Mouse (Mus musculus) gonadal fat pad, adult 2 months (tissue): ENCODE data around the gene Sult2b1. TPM values are rescaled to one million over a fixed set of nuclear protein-coding genes. Genes with fewer than 3 reads are reported as not detected.

Source experiments
- DNase-seq: peaks from one replicate; pipeline ENCODE4 v3.0.0-alpha.2; 2012; ENCODE audit warnings: low read depth
- polyA plus RNA-seq: library from polyadenylated mRNA; depleted of rRNA; stranded (reverse); fragments of >200 nt; gene quantifications from 2 replicates; pipeline ENCODE4 v1.2.3, GENCODE M21; 2012

Sult2b1 gene
- polyA plus RNA-seq, 1 experiment = 22.6 TPM

- DNase-seq = no peak
Measured at GRCm38 (mm10) chr7:45800546-45801204, 16.2 kb upstream of the Sult2b1 start.

GRCm38 (mm10) chr7:45800001-45800400 is 15.5 kb upstream of the Sult2b1 start:
- DNase-seq = no peak

- DNase-seq = no peak
Measured at GRCm38 (mm10) chr7:45798931-45799330, 14.5 kb upstream of the Sult2b1 start.

DNA sequence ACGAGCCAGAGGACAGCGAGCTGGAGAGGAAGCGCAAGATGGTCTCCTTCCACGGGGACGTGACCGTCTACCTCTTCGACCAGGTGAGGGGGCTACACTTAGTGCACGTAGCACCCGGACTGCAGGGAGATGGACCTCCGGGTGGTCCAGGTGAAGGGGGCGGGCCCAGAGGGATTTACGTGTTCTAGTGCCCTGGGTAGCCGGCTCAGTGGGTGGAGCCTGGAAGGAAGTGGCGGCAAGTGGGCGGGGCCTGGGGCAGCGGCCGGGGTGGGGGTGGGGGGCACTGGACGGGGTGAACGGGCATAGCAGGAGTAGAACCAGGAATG is 14.0 kb upstream of the Sult2b1 start:
- no peak for DNase-seq

GRCm38 (mm10) chr7:45797661-45798510 is 13.4 kb upstream of the Sult2b1 start:
- DNase-seq = no peak

GRCm38 (mm10) chr7:45796950-45797349 is 12.5 kb upstream of the Sult2b1 start:
- DNase-seq = no peak

GRCm38 (mm10) chr7:45794971-45795370 is 10.5 kb upstream of the Sult2b1 start:
- no peak for DNase-seq

GRCm38 (mm10) chr7:45793969-45794585 is 9.6 kb upstream of the Sult2b1 start:
- DNase-seq = no peak

GRCm38 (mm10) chr7:45793240-45793639 is 8.8 kb upstream of the Sult2b1 start:
- no peak for DNase-seq

DNA sequence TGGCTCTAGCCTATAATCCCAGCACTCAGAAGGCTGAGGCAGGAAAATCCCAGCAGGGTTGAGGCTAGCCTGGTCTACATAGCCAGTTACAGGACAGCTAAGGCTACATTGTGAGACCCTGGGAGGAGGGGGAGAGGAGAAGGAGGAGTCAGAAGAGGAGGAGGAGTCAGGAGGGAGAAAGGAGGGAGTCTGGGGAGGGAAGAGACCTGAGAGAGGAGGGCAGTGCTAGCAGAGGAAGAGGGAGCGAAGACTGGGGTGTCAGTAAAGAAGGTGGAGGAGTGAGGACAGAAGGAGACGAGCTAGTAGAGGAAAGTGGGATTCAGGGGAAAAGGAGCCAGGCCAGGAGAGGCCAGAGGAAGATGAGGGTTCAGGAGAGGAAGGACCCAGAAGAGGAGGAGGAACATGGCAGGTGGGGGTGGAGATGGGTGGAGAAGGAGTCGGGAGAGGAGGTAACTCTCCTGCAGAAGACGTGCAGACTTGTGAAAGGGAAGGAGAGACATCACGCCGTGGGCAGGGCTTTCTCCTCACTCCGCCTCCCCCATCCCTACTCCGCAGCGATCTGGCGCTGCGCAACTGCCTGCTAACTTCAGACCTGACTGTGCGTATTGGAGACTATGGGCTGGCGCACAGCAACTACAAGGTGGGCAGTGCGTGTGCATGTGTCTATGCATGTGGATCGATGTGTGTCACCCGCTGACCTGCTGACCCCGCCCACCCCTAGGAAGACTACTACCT is 7.5 kb upstream of the Sult2b1 start:
- no peak for DNase-seq

DNA sequence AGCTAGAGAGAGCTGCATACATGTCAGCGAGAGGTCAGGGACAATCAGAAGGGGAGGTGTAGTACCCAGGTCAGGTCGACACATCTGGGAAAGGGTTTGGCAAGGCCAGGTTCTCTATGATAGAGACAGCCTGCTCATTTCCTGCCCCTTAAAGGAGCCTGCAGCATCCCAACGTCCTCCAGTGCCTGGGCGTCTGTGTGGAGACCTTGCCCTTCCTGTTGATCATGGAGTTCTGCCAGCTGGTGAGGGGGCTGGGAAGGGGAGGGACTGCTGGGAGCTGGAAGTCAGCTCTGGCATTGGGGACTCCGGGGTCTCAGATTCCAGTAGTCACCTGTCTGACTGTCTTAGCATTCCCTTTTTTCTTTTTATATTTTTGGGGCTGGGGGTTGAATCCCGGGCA is 6.3 kb upstream of the Sult2b1 start:
- DNase-seq = no peak

DNA sequence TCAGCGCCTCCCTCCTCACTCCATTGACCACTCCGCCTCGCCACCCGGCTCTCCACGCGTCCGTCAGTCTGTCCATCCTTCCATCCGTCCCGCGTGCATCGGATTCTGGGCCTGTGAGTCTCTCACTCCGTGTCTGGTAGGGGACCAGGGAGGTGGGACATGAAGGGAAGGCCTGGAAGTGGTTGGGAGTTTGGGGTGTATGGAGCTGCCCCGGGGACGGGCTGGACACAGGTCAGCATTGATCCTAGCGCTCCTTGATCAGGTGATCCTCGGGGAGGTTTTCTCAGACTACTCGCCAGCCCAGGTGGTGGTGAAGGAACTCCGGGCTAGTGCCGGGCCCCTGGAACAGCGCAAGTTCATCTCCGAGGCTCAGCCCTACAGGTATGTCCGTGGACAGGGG is 3.2 kb upstream of the Sult2b1 start:
- no peak for DNase-seq

- no peak for DNase-seq
Measured at GRCm38 (mm10) chr7:45786661-45787413, 2.4 kb upstream of the Sult2b1 start.

- DNase-seq = no peak
Measured at GRCm38 (mm10) chr7:45786136-45786578, 1.7 kb upstream of the Sult2b1 start.

GRCm38 (mm10) chr7:45785388-45786135 is 1.1 kb upstream of the Sult2b1 start:
- no peak for DNase-seq

DNA sequence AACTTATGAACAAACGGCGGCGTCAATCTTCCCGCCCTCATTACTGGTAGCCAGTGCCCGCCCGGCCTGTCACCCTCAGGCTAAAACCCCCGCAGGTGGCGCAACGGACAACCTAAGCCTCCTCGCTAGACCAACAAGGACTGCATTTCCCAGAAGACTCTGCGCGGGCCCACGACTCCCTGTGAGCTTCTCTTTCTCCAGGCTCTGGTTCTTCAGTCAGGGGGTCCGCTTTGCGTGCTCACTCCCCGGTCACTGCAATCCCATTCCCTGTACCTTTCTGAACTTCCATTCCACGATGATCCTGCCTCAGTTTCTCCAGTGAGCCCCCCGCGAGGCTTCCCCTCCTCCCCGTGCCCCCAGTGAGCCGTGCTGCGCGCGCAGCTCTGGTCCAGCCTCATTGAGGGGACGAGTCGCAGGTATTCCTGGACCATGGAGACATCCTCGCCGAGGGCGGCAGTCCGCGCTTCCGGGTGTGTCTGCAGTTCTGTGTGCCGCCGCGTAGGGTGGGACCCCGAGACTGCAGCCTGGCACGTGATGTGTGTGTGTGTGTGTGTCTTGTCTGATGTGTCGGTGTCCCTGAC is 868 bp downstream of the Sult2b1 start, which contains the start of gene Lmtk3:
Gene Lmtk3 (plus strand): TSS at position 228 of the 581 bp plus-strand sequence.
- no peak for DNase-seq

DNA sequence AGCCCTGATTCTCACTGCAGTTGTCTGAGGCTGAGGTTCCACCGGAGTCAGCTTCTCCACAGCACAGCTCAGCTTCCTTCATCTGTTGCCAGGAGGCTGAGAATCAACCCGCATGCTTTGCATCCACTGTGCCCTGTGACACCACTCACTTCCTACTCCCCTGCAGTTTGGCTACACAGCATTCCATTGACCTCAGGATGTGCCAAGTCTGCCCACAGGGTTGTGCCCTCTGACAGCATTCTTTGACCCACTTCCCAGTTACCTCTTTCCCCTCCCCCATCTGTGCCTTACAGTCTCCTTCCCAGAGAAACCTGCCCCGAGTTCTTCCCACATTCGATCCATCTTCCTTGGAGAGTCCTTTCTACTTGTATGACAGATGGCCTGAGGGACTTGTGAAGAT is 2.2 kb downstream of the Sult2b1 start:
- DNase-seq = no peak

DNA sequence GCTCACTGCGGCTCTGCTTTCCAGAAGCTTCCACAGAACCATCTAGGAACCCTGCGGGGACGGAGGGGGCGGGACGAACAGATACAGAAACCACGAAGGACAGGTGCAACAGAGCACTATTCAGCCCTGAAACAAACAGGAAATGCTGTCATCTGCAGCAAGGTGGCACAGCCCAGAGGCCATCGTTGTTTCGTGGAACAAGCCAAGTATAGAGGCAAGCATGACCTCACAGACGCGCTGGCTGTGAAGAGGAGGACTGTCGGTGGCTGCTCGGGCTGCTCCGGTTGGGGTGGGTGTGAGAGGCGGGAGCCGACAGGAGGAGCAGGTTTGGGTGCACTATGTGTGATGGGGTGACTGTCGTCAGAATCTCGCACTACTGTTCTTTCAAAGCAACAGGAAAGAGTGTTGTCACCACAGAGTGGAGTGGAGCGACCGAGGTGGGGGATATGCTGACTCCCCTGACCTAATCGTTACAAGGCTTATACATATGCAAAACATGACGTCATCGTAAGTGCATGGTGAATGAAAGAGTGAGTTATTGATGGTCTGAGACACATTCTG is 5.3 kb downstream of the Sult2b1 start:
- DNase-seq = no peak

GRCm38 (mm10) chr7:45775237-45775636 is 9.2 kb downstream of the Sult2b1 start:
- DNase-seq = no peak

GRCm38 (mm10) chr7:45771101-45771500 is 13.4 kb downstream of the Sult2b1 start:
- no peak for DNase-seq
